Mouse (Mus musculus) forebrain, embryonic 11.5 days (tissue): Measurements from ENCODE around the gene Nav1. TPM values are rescaled to one million over a fixed set of nuclear protein-coding genes. Genes with fewer than 3 reads are reported as not detected.

Experiments
- ATAC-seq: fragments of 200-750 bp; cut with Nextera tagmentation; replicated peaks from 2 replicates; pipeline ENCODE4 v1.8.0; 2017; ENCODE audit warnings: moderate TSS enrichment; ENCODE audit not compliant: low FRiP score
- DNase-seq: peaks from one replicate; pipeline ENCODE4 v3.0.0-alpha.2; 2017; ENCODE audit warnings: low spot score
- H3K27ac ChIP-seq: fragments of 300-500 bp; sonication (generic); 2 replicates; pipeline ENCODE4 v1.5.1; 2014; ENCODE audit warnings: low read depth, low read length
- H3K27me3 ChIP-seq: fragments of 300-500 bp; sonication (generic); 2 replicates; pipeline ENCODE4 v1.6.1; 2014; ENCODE audit warnings: mild to moderate bottlenecking, low read length, mixed read lengths; ENCODE audit not compliant: control insufficient read depth, insufficient read depth
- H3K36me3 ChIP-seq: fragments of 300-500 bp; sonication (generic); 2 replicates; pipeline ENCODE4 v1.6.1; 2014; ENCODE audit warnings: mild to moderate bottlenecking, low read length, moderate library complexity, mixed read lengths; ENCODE audit not compliant: control insufficient read depth, insufficient read depth
- H3K4me1 ChIP-seq: fragments of 300-500 bp; sonication (generic); replicated peaks from 2 replicates; pipeline ENCODE4 v1.6.1; 2014; ENCODE audit warnings: low read length, mixed read lengths; ENCODE audit not compliant: control insufficient read depth, insufficient read depth
- H3K4me2 ChIP-seq: fragments of 300-500 bp; sonication (generic); 2 replicates; pipeline ENCODE4 v1.6.1; 2014; ENCODE audit warnings: low read depth, mild to moderate bottlenecking, low read length, moderate library complexity, mixed read lengths; ENCODE audit not compliant: severe bottlenecking
- H3K4me3 ChIP-seq: fragments of 300-500 bp; sonication (generic); 2 replicates; pipeline ENCODE4 v1.5.1; 2014; ENCODE audit warnings: low read depth, low read length
- H3K9ac ChIP-seq: fragments of 300-500 bp; sonication (generic); 2 replicates; pipeline ENCODE4 v1.6.1; 2014; ENCODE audit warnings: low read length
- H3K9me3 ChIP-seq: fragments of 300-500 bp; sonication (generic); 2 replicates; pipeline ENCODE4 v1.6.1; 2016; ENCODE audit warnings: low read length, mixed read lengths; ENCODE audit not compliant: control insufficient read depth
- WGBS: fragments of 180-500 bp; shearing (Covaris S2); extraction: QIAGEN DNeasy Blood & Tissue Kit; methylation state at CpG from one replicate; pipeline ENCODE4 v1.1.7; 2014; 5-methylcytosine and 5-hydroxymethylcytosine counted together
- polyA plus RNA-seq: library from polyadenylated mRNA; unstranded; fragments of >200 nt; fragmentation: Nextera tagmentation; extraction: Ambion mirVana; gene quantifications from 2 replicates; pipeline ENCODE4 v1.2.1, GENCODE M21; 2014

Nav1 gene
- polyA plus RNA-seq, 1 experiment from 2014 or later = 26.9 TPM

DNA sequence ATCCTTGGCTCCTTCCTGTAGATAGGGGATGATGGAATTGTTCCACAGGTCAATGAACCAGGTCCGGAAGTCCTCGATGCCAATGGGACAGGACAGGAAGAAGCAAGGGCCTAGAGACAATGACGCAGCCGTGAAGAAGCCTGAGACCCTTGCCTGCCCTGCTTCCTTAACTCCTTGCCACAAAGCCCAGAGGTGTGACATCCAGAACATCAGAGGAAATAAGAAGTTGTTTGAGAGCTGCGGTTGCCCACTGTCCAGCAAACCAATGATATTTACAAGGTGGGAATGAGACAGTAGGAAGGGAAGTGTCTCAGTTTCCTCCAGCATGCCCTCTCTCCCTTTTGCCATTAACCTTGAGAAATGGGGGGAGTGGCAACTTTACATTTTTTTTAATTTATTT is 158.2 kb downstream of the Nav1 start:
- no peak for DNase-seq
- Histone ChIP-seq H3K4me2 (no peak overlapping the region), H3K27me3 (no peaks in the 10 kb centered on the region), H3K4me1 (no peaks in the 10 kb centered on the region), H3K36me3 (peaks cover 10% of the 10 kb centered on the region; the same call in 1 of the 2 replicates), H3K4me3 (no peak overlapping the region), H3K9me3 (no peaks in the 10 kb centered on the region), H3K27ac (no peak overlapping the region), H3K9ac (no peak overlapping the region)
- WGBS = 91% methylated on average over 5 of the region's 5 CpGs
- no peak for ATAC-seq

DNA sequence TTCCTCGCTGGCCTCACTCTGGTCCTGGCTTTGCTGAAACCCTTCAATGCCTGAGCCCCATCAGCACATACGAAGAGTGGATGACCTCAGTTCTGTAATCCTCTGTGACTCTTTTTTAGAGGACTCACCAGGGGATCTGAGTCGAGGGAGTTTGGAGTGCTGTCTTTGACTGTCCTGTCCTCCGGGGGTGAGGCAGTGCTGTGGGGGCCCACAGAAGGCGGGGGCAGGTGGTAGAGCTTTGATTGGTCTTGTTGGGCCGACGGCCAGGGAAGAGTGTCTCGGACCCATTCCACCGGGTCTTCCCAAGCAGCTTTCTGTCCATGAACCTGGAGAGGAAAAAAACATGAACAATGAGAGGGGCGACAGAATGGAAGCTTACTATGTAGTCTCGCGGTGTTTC is 163.6 kb downstream of the Nav1 start:
- Histone ChIP-seq H3K27ac (no peak overlapping the region), H3K27me3 (no peaks in the 10 kb centered on the region), H3K36me3 (peaks cover 7% of the 10 kb centered on the region; the same call in 1 of the 2 replicates), H3K4me1 (no peaks in the 10 kb centered on the region), H3K9ac (no peak overlapping the region), H3K4me3 (no peak overlapping the region), H3K9me3 (no peaks in the 10 kb centered on the region), H3K4me2 (no peak overlapping the region)
- no peak for ATAC-seq
- 90% methylated on average over 12 of the region's 12 CpGs for WGBS
- no peak for DNase-seq

DNA sequence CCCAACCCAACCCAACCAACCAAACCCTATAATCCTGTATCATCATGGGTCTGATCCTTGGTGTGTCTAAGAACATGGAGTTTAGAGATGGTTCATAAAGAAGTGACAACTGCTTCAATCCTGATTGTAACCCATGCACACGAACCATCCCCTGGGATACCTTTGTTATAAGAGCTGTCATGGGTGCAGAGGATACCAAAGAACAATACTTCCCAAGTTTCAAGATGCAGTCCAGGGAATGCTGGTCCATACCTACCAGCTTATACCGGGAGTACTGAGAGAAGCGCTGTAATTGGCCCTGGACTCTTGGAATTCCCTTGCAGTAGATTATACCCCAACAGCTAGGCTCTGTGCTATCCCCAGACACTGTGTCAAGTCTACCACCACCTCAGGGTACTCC is 165.2 kb downstream of the Nav1 start:
- no peak for DNase-seq
- 92% methylated on average over 3 of the region's 3 CpGs for WGBS
- ATAC-seq = no peak
- Histone ChIP-seq H3K36me3 (peaks cover 7% of the 10 kb centered on the region; the same call in 1 of the 2 replicates), H3K9ac (no peak overlapping the region), H3K4me3 (no peak overlapping the region), H3K9me3 (no peaks in the 10 kb centered on the region), H3K27me3 (no peaks in the 10 kb centered on the region), H3K4me2 (no peak overlapping the region), H3K4me1 (no peaks in the 10 kb centered on the region), H3K27ac (no peak overlapping the region)

DNA sequence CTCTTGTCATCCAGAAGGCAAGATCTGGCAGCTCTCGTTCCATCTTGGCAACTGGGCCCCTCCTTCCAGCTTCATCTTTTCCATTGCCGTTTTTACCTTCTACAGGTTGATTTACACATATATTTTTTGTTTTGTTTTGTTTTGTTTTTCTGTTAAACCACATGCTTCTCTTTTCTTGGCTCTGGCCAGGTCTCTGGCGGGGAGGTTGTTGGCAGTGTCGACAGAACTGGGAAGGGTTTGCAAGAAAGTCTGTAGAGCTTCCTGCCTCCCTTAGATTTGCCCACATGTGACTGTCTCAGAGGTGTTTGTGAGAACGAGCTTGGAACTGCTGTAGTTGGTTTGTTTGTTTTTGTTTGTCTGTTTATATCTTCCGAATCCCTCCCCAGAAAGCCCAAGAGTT is 166.1 kb downstream of the Nav1 start:
- DNase-seq (no peak), ATAC-seq (no peak)
- H3K36me3 ChIP-seq = peaks cover 7% of the 10 kb centered on the region; the same call in 1 of the 2 replicates
- H3K4me1 ChIP-seq = no peaks in the 10 kb centered on the region
- H3K27ac ChIP-seq = no peak overlapping the region
- H3K9ac ChIP-seq = no peak overlapping the region
- no peak overlapping the region for H3K4me3 ChIP-seq
- no peaks in the 10 kb centered on the region for H3K27me3 ChIP-seq
- no peaks in the 10 kb centered on the region for H3K9me3 ChIP-seq
- no peak overlapping the region for H3K4me2 ChIP-seq
- WGBS = 92% methylated on average over 6 of the region's 6 CpGs

DNA sequence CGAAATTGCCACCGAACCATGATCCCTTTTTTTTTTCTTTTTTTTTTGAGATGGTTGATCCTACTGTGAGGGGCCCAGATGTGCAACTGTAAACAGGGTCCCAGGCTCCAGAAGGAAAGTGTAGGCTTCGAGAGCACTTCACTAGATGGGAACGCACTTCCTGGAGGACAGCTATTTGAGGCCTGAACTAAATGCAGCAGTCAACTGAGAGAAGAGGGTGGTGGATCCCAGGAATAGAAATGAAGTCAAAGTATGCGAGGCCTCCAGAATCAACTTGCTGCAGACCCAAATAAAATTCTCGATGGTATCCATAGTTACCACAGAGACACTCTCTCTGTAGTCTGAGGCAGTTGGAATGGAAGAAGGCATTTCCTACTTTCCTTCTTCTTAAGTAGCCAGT is 168.3 kb downstream of the Nav1 start:
- Histone ChIP-seq H3K4me3 (no peak overlapping the region), H3K27ac (no peak overlapping the region), H3K9ac (no peak overlapping the region), H3K27me3 (no peaks in the 10 kb centered on the region), H3K36me3 (peaks cover 7% of the 10 kb centered on the region; the same call in 1 of the 2 replicates), H3K4me1 (no peaks in the 10 kb centered on the region), H3K4me2 (no peak overlapping the region), H3K9me3 (no peaks in the 10 kb centered on the region)
- DNase-seq (no peak), ATAC-seq (no peak)
- WGBS = 92% methylated on average over 6 of the region's 6 CpGs

DNA sequence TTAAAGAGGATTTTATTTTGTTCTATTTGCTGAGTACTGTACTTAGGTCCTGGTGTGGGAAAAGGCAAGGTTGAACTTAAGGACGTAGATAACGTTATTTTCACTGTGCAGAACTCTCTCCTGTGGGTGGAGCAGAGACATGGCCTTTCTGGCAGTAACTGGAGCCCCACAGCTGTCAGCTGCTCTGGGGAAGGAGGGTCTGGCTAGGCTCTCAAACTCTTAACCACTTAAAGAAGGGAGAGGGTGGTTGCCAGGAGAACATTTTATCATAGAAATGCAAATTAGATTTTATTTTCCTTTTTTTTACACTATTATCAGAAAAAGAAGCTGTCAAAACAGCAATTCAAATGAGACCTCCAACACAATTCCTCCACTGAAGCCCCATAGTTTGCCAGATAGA is 171.3 kb downstream of the Nav1 start:
- no peaks in the 10 kb centered on the region for H3K27me3 ChIP-seq
- H3K4me1 ChIP-seq = peaks cover 4% of the 10 kb centered on the region; the same call in 1 of the 2 replicates
- H3K4me2 ChIP-seq = no peak overlapping the region
- no peak overlapping the region for H3K27ac ChIP-seq
- no peak overlapping the region for H3K9ac ChIP-seq
- H3K9me3 ChIP-seq = no peaks in the 10 kb centered on the region
- ATAC-seq (no peak), DNase-seq (no peak)
- WGBS = 47% methylated on average over 2 of the region's 2 CpGs
- H3K36me3 ChIP-seq = no peaks in the 10 kb centered on the region; the same call in 1 of the 2 replicates
- no peak overlapping the region for H3K4me3 ChIP-seq

DNA sequence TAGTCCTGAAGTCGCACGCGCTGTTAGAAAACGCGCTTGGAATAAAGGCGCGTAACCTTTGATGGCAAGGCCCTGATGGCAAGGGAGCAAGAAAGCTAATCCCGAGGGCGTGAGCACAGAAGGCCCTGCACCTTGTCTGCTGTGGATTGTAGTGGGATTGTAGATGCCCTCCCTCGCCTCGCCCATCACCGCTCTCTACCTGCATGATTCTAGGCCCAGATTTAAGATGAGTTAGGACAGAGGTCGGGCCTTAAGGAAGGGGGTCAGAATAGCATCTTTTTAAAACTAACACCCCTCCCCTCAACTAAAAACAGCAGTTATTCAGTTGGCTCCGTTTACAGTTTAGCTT is 176.5 kb downstream of the Nav1 start:
- peak; percentile 81 for ATAC-seq
- Histone ChIP-seq H3K4me1 (peaks cover 12% of the 10 kb centered on the region; the same call in 1 of the 2 replicates), H3K27ac (peak overlapping the region; percentile 41; the same call in 1 of the 2 replicates), H3K9ac (peak overlapping the region; percentile 97), H3K9me3 (no peaks in the 10 kb centered on the region), H3K36me3 (no peaks in the 10 kb centered on the region), H3K27me3 (no peaks in the 10 kb centered on the region), H3K4me3 (peak overlapping the region; percentile 95), H3K4me2 (peak overlapping the region; percentile 61)
- DNase-seq = no peak
- WGBS = 2% methylated on average over 14 of the region's 14 CpGs

DNA sequence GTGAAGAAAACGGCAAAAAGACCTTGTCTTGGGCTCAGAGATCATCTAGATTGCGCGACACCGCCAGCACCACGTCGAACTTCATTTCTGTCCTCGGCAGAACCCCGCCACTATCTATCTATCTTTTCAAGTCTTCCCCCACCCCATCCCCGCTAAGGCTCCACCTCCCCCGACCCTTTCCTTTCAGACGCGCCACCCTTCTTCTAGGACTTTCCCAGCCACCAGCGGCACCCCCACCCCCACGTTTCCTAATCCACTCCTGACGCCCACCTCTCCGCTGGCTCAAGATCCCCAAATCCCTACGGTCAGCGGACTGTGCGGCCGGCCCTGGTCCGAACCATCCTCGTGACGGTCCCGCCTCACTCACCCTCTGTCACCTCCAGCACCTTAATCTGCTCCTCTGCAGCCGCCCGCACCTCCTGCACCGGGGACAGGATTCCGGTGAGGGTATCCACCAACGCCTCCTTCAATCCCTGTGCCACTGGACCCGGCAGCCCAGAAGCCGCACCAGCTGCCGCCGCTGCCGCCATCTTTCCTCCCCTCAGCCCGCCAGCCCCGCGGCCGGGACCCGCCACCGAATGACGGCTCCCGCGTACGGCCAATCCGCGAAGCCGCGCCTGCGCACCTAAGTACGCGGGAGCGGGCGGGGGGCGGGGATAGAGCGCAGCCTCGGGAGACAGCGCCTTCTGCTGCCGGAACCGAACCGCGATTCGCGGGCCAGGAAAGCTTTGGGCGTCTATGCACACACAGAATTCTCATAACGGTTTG is 177.0 kb downstream of the Nav1 start, which contains the start of gene Ipo9:
Gene Ipo9 (minus strand): TSS at position 599 of the 768 bp plus-strand sequence.
- H3K9ac ChIP-seq = peak within 1 kb of the TSS; percentile 97
- H3K27me3 ChIP-seq = no peaks in the 10 kb centered on the region
- peak within 1 kb of the TSS; percentile 61 for H3K4me2 ChIP-seq
- peak within 1 kb of the TSS; percentile 87 for H3K27ac ChIP-seq
- under 1% methylated on average over 65 of the region's 65 CpGs for WGBS
- no peaks in the 10 kb centered on the region for H3K9me3 ChIP-seq
- ATAC-seq (peak; percentile 96), DNase-seq (peak; percentile 95)
- no peaks in the 10 kb centered on the region for H3K36me3 ChIP-seq
- peak within 1 kb of the TSS; percentile 95 for H3K4me3 ChIP-seq
- peaks cover 12% of the 10 kb centered on the region; the same call in 1 of the 2 replicates for H3K4me1 ChIP-seq

DNA sequence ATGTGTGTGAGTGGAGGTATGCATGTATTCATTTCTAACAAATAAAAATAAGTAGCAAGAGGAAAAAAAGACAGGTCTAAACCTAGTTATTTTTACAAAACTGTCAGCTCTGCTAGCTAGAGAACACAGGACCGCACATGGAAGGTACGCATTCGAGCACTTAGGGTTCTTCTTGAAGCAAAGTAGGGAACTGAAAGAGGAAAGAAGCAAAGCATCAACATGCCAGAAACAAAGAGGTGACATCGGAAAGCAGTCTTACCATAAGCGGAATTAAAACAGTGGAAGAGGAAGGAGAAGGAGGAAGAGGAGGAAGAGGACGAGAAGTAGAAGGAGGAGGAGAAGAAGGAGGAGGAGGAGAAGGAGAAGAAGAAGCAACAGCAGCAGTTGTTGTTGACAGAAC is 179.7 kb downstream of the Nav1 start:
- peaks cover 8% of the 10 kb centered on the region; the same call in 1 of the 2 replicates for H3K36me3 ChIP-seq
- H3K4me1 ChIP-seq = peaks cover 12% of the 10 kb centered on the region; the same call in 1 of the 2 replicates
- WGBS = 83% methylated on average over 6 of the region's 6 CpGs

More for the DNA sequence above, 179.7 kb downstream of the Nav1 start:
- no peak overlapping the region for H3K27ac ChIP-seq
- no peaks in the 10 kb centered on the region for H3K9me3 ChIP-seq
- H3K4me2 ChIP-seq = no peak overlapping the region
- DNase-seq (no peak), ATAC-seq (no peak)
- H3K4me3 ChIP-seq = no peak overlapping the region
- H3K9ac ChIP-seq = no peak overlapping the region
- no peaks in the 10 kb centered on the region for H3K27me3 ChIP-seq
